Mouse (Mus musculus) stomach, postnatal 0 days (tissue): ENCODE results near the gene St6galnac5. TPM values are rescaled to one million over a fixed set of nuclear protein-coding genes. Genes with fewer than 3 reads are reported as not detected.
A peak's percentile ranks its signal among the peaks of the same experiment; 100 is the strongest.

Experiments used
- ATAC-seq: fragments of 200-750 bp; cut with Nextera tagmentation; 2 replicates; pipeline ENCODE4 v1.8.0; 2017; ENCODE audit not compliant: low FRiP score, low TSS enrichment
- DNase-seq: peaks from one replicate; pipeline ENCODE4 v3.0.0-alpha.2; 2016; ENCODE audit warnings: low spot score
- H3K27ac ChIP-seq: fragments of 300-500 bp; sonication (generic); replicated peaks from 2 replicates; pipeline ENCODE4 v1.5.1; 2014; ENCODE audit warnings: mild to moderate bottlenecking, control low read depth
- H3K27me3 ChIP-seq: fragments of 300-500 bp; sonication (generic); 2 replicates; pipeline ENCODE4 v1.6.1; 2014; ENCODE audit warnings: low read length; ENCODE audit not compliant: control insufficient read depth, insufficient read depth
- H3K36me3 ChIP-seq: fragments of 300-500 bp; sonication (generic); 2 replicates; pipeline ENCODE4 v1.6.1; 2014; ENCODE audit warnings: low read length, mixed read lengths; ENCODE audit not compliant: control insufficient read depth, insufficient read depth
- H3K4me1 ChIP-seq: fragments of 300-500 bp; sonication (generic); replicated peaks from 2 replicates; pipeline ENCODE4 v1.6.1; 2014; ENCODE audit warnings: antibody characterized with exemption; ENCODE audit not compliant: control insufficient read depth, insufficient read depth
- H3K4me2 ChIP-seq: fragments of 300-500 bp; sonication (generic); replicated peaks from 2 replicates; pipeline ENCODE4 v1.6.1; 2014; ENCODE audit warnings: low read depth, mild to moderate bottlenecking, control low read depth, moderate library complexity
- H3K4me3 ChIP-seq: fragments of 300-500 bp; sonication (generic); 2 replicates; pipeline ENCODE4 v1.5.1; 2014; ENCODE audit warnings: low read depth, low read length, control low read depth
- H3K9ac ChIP-seq: fragments of 300-500 bp; sonication (generic); 2 replicates; pipeline ENCODE4 v1.6.1; 2014; ENCODE audit warnings: mild to moderate bottlenecking, low read length, control low read depth, mixed read lengths
- H3K9me3 ChIP-seq: fragments of 300-500 bp; sonication (generic); 2 replicates; pipeline ENCODE4 v1.6.1; 2016; ENCODE audit warnings: low read length; ENCODE audit not compliant: control insufficient read depth
- CTCF ChIP-seq: IDR thresholded peaks from 2 replicates; pipeline ENCODE4 v1.5.1; 2016; ENCODE audit warnings: antibody characterized with exemption, low read depth, mild to moderate bottlenecking, moderate library complexity
- EP300 ChIP-seq: optimal IDR thresholded peaks from 2 replicates; pipeline ENCODE3; 2016; ENCODE audit warnings: antibody characterized with exemption
- WGBS: fragments of 180-500 bp; shearing (Covaris S2); extraction: QIAGEN DNeasy Blood & Tissue Kit; methylation state at CpG from one replicate; pipeline ENCODE4 v1.1.7; 2014; 5-methylcytosine and 5-hydroxymethylcytosine counted together
- polyA plus RNA-seq: library from polyadenylated mRNA; unstranded; fragments of >200 nt; fragmentation: Nextera tagmentation; extraction: Ambion mirVana; gene quantifications from 2 replicates; pipeline ENCODE4 v1.2.1, GENCODE M21; 2015

Gene St6galnac5
- polyA plus RNA-seq, 1 experiment from 2014 or later = 0.57 TPM

DNA sequence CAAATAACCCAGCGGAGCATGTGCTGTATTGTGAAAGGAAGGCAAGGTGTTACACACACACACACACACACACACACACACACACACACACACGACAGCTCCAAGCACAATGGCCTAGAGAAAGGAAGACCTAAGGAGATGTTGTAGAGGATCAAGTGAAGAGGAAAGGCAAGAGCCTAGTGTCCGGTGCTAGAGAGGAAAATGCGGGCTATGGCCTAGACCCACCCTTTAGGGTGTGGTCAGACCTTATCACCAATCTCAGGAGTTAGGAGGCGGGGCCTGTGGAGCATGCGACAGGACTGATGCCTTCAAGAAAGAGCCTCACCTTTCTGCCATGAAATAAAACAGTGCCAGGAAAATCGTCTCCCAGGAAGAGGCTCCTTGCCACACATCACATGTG, 33.5 kb downstream of the St6galnac5 start:
- no peak overlapping the region for H3K9ac ChIP-seq
- no peak overlapping the region for H3K27ac ChIP-seq
- no peaks in the 10 kb centered on the region for H3K27me3 ChIP-seq
- DNase-seq = no peak
- no peaks in the 10 kb centered on the region for H3K9me3 ChIP-seq
- 76% methylated on average over 7 of the region's 7 CpGs for WGBS
- no peak overlapping the region for H3K4me3 ChIP-seq
- H3K4me1 ChIP-seq = no peaks in the 10 kb centered on the region
- no peaks in the 10 kb centered on the region for H3K36me3 ChIP-seq
- TF ChIP-seq CTCF (no peak), EP300 (no peak)
- ATAC-seq = no peak
- no peak overlapping the region for H3K4me2 ChIP-seq

DNA sequence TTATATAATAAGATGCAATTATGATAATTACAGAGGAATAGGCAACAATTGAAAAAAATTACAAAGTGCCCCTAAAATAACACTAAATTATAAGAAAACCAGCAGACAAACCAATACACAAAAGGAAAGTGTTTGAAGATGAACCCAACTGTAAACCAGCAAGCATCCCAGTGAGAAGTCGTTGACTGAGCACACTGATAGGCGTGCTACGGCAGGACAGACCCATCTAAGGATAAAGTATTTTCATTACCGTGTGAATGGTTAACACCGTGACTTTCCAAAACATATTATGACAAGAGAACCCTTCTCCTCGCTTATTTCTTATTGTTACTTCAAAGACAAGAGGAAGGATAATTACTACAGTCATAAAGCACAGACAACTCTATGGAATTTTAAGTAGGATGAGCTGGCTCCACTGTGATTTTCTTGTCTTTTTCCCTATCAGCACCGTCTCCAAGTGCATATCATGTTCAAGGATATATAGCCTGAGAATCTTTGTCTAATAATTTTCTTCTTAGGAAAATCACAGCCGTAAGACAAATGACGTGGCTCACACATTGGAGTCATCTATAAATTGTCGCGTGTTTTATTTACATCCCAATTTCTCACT, 34.9 kb downstream of the St6galnac5 start:
- TF ChIP-seq CTCF (no peak), EP300 (no peak)
- Histone ChIP-seq H3K9me3 (no peaks in the 10 kb centered on the region), H3K4me3 (no peak overlapping the region), H3K4me2 (no peak overlapping the region), H3K36me3 (no peaks in the 10 kb centered on the region), H3K9ac (no peak overlapping the region), H3K27ac (no peak overlapping the region), H3K27me3 (no peaks in the 10 kb centered on the region), H3K4me1 (no peaks in the 10 kb centered on the region)
- 83% methylated on average over 11 of the region's 11 CpGs for WGBS
- ATAC-seq (no peak), DNase-seq (no peak)

DNA sequence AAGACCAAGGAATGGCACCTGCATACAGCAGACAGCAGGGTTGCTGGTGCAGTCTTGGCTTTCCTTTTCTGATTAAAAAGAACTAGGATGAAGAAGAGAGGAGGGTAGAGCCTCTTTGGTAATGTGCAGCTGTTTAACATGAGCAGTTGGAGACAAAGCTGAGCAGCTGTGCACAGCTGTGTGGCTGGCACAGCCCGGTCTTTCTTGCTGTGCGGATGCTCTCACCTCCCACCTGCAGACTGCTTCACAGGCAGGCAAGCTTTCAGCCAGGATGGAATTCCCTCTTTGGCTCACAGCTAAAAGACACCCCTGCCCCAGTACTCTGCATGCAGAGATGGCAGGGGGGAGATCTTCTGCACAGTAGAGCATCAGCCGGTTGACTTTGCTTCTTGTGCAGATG, 37.3 kb downstream of the St6galnac5 start:
- H3K36me3 ChIP-seq = no peaks in the 10 kb centered on the region

DNA sequence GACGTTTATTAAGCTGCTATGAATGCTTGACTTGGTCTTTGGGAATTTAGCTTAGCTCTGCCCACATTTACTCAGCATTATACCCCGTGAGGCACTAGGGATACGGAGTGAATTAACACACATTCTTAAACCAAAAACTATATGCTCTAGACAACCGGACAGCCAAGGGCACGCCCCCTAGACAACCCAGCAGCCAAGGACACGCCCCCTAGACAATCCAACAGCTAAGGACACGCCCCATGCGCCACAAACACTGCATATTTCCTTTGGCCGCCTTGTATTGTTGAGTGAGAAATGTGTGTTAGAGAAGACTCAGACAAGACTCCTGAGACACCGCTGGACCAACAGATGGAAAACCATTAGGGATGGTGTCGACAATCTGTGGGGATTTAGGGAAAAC, 39.1 kb downstream of the St6galnac5 start:
- H3K4me2 ChIP-seq = no peak overlapping the region; the same call in 1 of the 2 replicates
- H3K27me3 ChIP-seq = no peaks in the 10 kb centered on the region
- H3K9me3 ChIP-seq = no peaks in the 10 kb centered on the region
- H3K4me1 ChIP-seq = no peaks in the 10 kb centered on the region
- H3K27ac ChIP-seq = no peak overlapping the region
- H3K4me3 ChIP-seq = no peak overlapping the region
- no peak for TF ChIP-seq CTCF
- TF ChIP-seq EP300 = no peak
- DNase-seq = peak; percentile 56
- 42% methylated on average over 11 of the region's 11 CpGs for WGBS
- no peaks in the 10 kb centered on the region for H3K36me3 ChIP-seq
- no peak overlapping the region for H3K9ac ChIP-seq
- ATAC-seq = peak; percentile 64

More for the DNA sequence above, 37.3 kb downstream of the St6galnac5 start:
- no peak overlapping the region for H3K4me3 ChIP-seq
- ATAC-seq (no peak), DNase-seq (no peak)
- no peaks in the 10 kb centered on the region for H3K9me3 ChIP-seq
- H3K4me2 ChIP-seq = no peak overlapping the region
- no peaks in the 10 kb centered on the region for H3K4me1 ChIP-seq
- TF ChIP-seq EP300 (no peak), CTCF (no peak)
- no peaks in the 10 kb centered on the region for H3K27me3 ChIP-seq
- 56% methylated on average over 3 of the region's 3 CpGs for WGBS
- no peak overlapping the region for H3K9ac ChIP-seq
- H3K27ac ChIP-seq = no peak overlapping the region

DNA sequence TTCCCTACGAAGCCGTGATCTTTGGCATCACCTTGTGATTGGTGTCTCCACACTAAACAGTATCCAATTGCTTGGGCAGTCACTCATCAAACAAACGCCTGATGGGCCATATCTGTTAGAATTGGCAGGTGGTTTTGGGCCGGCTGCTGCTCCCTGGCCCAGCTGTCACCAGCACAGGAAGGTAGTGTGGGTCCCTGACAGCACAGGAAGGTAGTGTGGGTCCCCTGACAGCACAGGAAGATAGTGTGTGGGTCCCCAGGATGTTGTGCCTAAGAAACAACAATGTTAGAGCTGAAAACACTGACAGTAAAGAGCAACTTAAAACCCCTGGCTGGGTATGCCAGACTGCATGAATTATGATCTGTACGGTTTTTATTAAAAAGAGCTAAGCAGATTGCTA, 40.4 kb downstream of the St6galnac5 start:
- ATAC-seq = no peak
- Histone ChIP-seq H3K4me1 (no peaks in the 10 kb centered on the region), H3K4me3 (no peak overlapping the region), H3K9me3 (no peaks in the 10 kb centered on the region), H3K4me2 (no peak overlapping the region), H3K36me3 (no peaks in the 10 kb centered on the region), H3K9ac (no peak overlapping the region), H3K27me3 (no peaks in the 10 kb centered on the region), H3K27ac (no peak overlapping the region)
- no peak for TF ChIP-seq CTCF
- TF ChIP-seq EP300 = no peak
- WGBS = 74% methylated on average over 5 of the region's 5 CpGs
- DNase-seq = no peak

DNA sequence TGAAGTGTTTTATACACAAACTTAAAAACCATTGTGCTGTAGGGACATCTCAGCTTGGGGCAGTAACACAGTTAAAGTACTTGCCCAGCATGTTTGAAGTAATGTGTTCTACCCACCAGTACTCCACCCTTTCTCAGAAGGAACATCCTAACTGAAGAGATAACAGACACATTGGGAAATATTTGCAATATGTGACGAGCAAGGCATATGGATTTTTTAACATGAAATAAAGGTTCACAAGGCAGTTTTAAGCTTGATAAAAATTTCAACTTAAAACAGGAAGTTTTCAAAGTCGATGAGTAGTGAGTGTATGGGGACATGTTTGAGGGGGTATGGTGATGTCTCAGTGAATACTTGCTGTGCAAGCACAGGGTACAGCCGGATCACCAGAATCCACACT, 45.7 kb downstream of the St6galnac5 start:
- ATAC-seq = no peak
- H3K9me3 ChIP-seq = no peaks in the 10 kb centered on the region

More for the DNA sequence above, 45.7 kb downstream of the St6galnac5 start:
- no peak for TF ChIP-seq CTCF
- TF ChIP-seq EP300 = no peak
- no peak for DNase-seq
- WGBS = 89% methylated on average over 3 of the region's 3 CpGs
- Histone ChIP-seq H3K36me3 (no peaks in the 10 kb centered on the region), H3K4me3 (no peak overlapping the region), H3K9ac (no peak overlapping the region), H3K27me3 (no peaks in the 10 kb centered on the region), H3K4me1 (no peaks in the 10 kb centered on the region), H3K27ac (no peak overlapping the region), H3K4me2 (no peak overlapping the region)
